Mouse (Mus musculus) intestine, postnatal 0 days (tissue): ENCODE results near the gene AL607142.1. TPM values are rescaled to one million over a fixed set of nuclear protein-coding genes. Genes with fewer than 3 reads are reported as not detected.

Experiments used
- ATAC-seq: fragments of 200-750 bp; cut with Nextera tagmentation; 2 replicates; pipeline ENCODE4 v1.8.0; 2017; ENCODE audit warnings: mild to moderate bottlenecking, moderate TSS enrichment, moderate library complexity
- H3K27ac ChIP-seq: fragments of 300-500 bp; sonication (generic); 2 replicates; pipeline ENCODE4 v1.5.1; 2014; ENCODE audit warnings: mild to moderate bottlenecking, low read depth, low read length, moderate library complexity
- H3K27me3 ChIP-seq: fragments of 300-500 bp; sonication (generic); replicated peaks from 2 replicates; pipeline ENCODE4 v1.6.1; 2014; ENCODE audit warnings: low read length, mixed read lengths; ENCODE audit not compliant: control insufficient read depth, insufficient read depth
- H3K36me3 ChIP-seq: fragments of 300-500 bp; sonication (generic); 2 replicates; pipeline ENCODE4 v1.6.1; 2014; ENCODE audit warnings: mild to moderate bottlenecking, moderate library complexity; ENCODE audit not compliant: control insufficient read depth, insufficient read depth
- H3K4me1 ChIP-seq: fragments of 300-500 bp; sonication (generic); replicated peaks from 2 replicates; pipeline ENCODE4 v1.6.1; 2014; ENCODE audit warnings: antibody characterized with exemption, low read length, mixed read lengths; ENCODE audit not compliant: control insufficient read depth, insufficient read depth
- H3K4me2 ChIP-seq: fragments of 300-500 bp; sonication (generic); replicated peaks from 2 replicates; pipeline ENCODE4 v1.6.1; 2014; ENCODE audit warnings: low read depth, mild to moderate bottlenecking, moderate library complexity
- H3K4me3 ChIP-seq: fragments of 300-500 bp; sonication (generic); 2 replicates; pipeline ENCODE4 v1.5.1; 2014; ENCODE audit warnings: low read depth, low read length
- H3K9ac ChIP-seq: fragments of 300-500 bp; sonication (generic); 2 replicates; pipeline ENCODE4 v1.6.1; 2014; ENCODE audit warnings: mild to moderate bottlenecking, low read depth, low read length
- H3K9me3 ChIP-seq: fragments of 300-500 bp; sonication (generic); 2 replicates; pipeline ENCODE4 v1.6.1; 2016; ENCODE audit warnings: mixed run types; ENCODE audit not compliant: control insufficient read depth
- CTCF ChIP-seq: sonication (generic); IDR thresholded peaks from 2 replicates; pipeline ENCODE4 v1.5.1; 2016; ENCODE audit warnings: low read depth, mild to moderate bottlenecking, control low read depth, antibody characterized with exemption, moderate library complexity
- WGBS: fragments of 180-500 bp; shearing (Covaris S2); extraction: QIAGEN DNeasy Blood & Tissue Kit; methylation state at CpG from one replicate; pipeline ENCODE4 v1.1.7; 2014; 5-methylcytosine and 5-hydroxymethylcytosine counted together
- polyA plus RNA-seq: library from polyadenylated mRNA; unstranded; fragments of >200 nt; fragmentation: Nextera tagmentation; extraction: Ambion mirVana; gene quantifications from 2 replicates; pipeline ENCODE4 v1.2.1, GENCODE M21; 2015

The AL607142.1 gene
- polyA plus RNA-seq, 1 experiment from 2014 or later, result not detected

DNA sequence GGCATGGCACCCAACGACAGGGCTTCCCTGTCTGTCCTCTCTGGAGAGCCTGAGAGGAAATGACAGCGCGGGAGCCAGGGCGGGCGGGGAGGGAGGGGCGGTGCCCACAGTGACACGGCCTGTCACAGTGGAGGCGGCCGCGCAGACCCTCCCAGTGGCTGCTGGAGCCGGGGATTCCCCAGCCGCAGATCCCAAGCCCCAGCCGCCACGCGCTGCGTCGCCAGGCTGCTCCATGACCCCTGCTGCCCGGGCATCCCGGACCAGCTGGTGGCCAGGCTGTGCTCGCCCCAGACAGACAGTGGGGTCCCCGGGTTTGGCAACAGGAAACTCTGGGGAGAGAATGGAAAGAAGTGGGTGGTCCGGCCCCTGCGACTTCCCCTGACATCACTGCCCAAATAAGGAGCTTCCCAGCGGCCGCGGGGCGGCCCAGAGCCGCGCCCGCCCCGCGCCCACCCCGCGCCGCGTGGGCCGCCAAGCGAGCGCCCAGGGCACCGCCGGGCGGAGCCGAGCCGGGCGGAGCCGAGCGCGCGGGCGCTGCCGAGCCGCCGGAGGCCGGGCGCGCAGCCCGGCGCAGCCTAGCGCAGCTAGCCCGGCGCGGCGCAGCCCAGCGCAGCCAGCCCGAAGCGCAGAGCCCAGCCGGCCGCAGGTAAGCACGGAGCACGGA, 32.3 kb upstream of the AL607142.1 start:
- Histone ChIP-seq H3K9me3 (no peaks in the 10 kb centered on the region), H3K27ac (no peak overlapping the region), H3K4me1 (no peaks in the 10 kb centered on the region), H3K36me3 (no peaks in the 10 kb centered on the region), H3K27me3 (peaks cover 29% of the 10 kb centered on the region), H3K4me3 (peak overlapping the region; percentile 41), H3K9ac (no peak overlapping the region), H3K4me2 (peak overlapping the region; percentile 87)
- peak; percentile 56; the same call in 1 of the 2 replicates for ATAC-seq
- WGBS, result under 1% methylated on average over 62 of the region's 70 CpGs
- TF ChIP-seq CTCF, result no peak

GRCm38 (mm10) chr4:120032984-120033355, 31.8 kb upstream of the AL607142.1 start:
- WGBS, result under 1% methylated on average over 34 of the region's 38 CpGs
- ATAC-seq, result peak; percentile 9; the same call in 1 of the 2 replicates
- Histone ChIP-seq H3K4me1 (no peaks in the 10 kb centered on the region), H3K9ac (no peak overlapping the region), H3K27ac (no peak overlapping the region), H3K4me3 (peak overlapping the region; percentile 41), H3K9me3 (no peaks in the 10 kb centered on the region), H3K36me3 (no peaks in the 10 kb centered on the region), H3K27me3 (peaks cover 29% of the 10 kb centered on the region), H3K4me2 (peak overlapping the region; percentile 87)
- TF ChIP-seq CTCF, result no peak

DNA sequence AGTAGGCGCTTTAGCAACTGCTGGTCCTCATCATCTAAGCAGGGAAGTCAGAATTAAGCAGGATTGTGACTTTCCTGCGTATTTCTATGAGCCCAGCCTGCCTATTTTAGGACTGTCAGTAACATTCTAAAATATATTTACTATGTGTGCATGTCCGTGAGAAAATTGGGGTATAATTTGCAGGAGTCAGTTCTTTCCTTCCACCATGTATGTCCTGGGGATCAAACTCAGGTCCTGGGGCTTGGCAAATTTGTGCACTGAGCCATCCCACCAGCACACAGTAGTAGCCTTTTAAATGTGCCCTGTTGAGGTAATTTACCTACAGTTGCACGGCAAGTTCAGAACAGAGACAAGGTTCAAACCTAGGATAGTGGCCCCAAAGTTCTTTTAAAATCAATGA, 28.5 kb upstream of the AL607142.1 start:
- H3K9me3 ChIP-seq, result no peaks in the 10 kb centered on the region
- H3K4me1 ChIP-seq, result no peaks in the 10 kb centered on the region
- WGBS, result 83% methylated on average over 4 of the region's 4 CpGs
- no peak overlapping the region for H3K4me2 ChIP-seq
- no peaks in the 10 kb centered on the region for H3K36me3 ChIP-seq
- H3K27me3 ChIP-seq, result peaks cover 26% of the 10 kb centered on the region
- H3K4me3 ChIP-seq, result no peak overlapping the region
- no peak for ATAC-seq
- H3K27ac ChIP-seq, result no peak overlapping the region
- no peak for TF ChIP-seq CTCF
- H3K9ac ChIP-seq, result no peak overlapping the region

DNA sequence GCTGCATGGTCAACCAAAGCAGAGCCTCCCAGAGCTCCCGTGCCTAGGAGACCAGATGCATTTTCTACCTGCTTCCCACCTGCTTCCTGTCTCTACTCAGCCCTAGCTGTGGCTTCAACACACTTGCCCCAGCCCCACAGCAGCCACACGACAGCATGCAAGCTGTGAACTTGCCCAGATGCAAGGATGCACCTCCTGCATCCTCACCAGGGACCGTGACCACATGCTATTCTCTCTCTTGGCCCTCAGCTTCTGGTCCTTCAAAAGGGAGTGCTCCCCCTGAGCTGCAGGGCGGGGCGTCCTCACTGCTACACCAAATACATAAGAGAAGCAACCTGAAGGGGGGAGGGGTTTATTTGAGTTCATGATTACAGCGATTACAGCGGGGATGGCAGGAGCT, 27.8 kb upstream of the AL607142.1 start:
- no peak for ATAC-seq
- 30% methylated on average over 7 of the region's 7 CpGs for WGBS
- H3K4me1 ChIP-seq, result no peaks in the 10 kb centered on the region

DNA sequence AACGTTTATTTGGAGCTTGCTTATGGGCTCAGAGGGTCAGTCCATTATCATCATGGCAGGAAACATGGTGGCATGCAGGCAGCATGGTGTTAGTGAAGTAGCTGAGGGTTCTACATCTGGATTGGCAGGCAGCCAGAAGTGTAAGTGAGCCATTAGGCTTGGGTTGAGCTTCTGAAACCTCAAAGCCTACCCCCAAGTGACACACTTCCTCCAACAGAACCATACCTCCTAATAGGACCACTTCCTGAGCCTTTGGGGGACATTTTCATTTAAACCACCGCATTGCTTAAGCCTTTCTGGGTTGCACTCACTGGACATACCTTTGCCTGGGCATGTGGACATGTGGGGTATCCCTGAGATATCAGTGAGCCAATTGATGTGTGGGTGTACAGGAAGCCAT, 23.3 kb upstream of the AL607142.1 start:
- Histone ChIP-seq H3K9ac (no peak overlapping the region), H3K4me3 (no peak overlapping the region), H3K27ac (no peak overlapping the region), H3K4me1 (no peaks in the 10 kb centered on the region), H3K4me2 (no peak overlapping the region), H3K36me3 (no peaks in the 10 kb centered on the region), H3K9me3 (no peaks in the 10 kb centered on the region), H3K27me3 (no peaks in the 10 kb centered on the region)
- no peak for ATAC-seq
- no peak for TF ChIP-seq CTCF
- 78% methylated on average over 2 of the region's 2 CpGs for WGBS

More for the DNA sequence above, 27.8 kb upstream of the AL607142.1 start:
- no peak overlapping the region for H3K27ac ChIP-seq
- H3K9me3 ChIP-seq, result no peaks in the 10 kb centered on the region
- no peak overlapping the region for H3K9ac ChIP-seq
- no peak for TF ChIP-seq CTCF
- peaks cover 23% of the 10 kb centered on the region for H3K27me3 ChIP-seq
- no peak overlapping the region for H3K4me3 ChIP-seq
- no peak overlapping the region for H3K4me2 ChIP-seq
- H3K36me3 ChIP-seq, result no peaks in the 10 kb centered on the region

- no peak for TF ChIP-seq CTCF
- Histone ChIP-seq H3K4me3 (no peak overlapping the region), H3K9ac (no peak overlapping the region), H3K27me3 (no peaks in the 10 kb centered on the region), H3K36me3 (no peaks in the 10 kb centered on the region), H3K4me2 (no peak overlapping the region), H3K27ac (no peak overlapping the region), H3K4me1 (no peaks in the 10 kb centered on the region), H3K9me3 (no peaks in the 10 kb centered on the region)
- no peak for ATAC-seq
- WGBS, result 88% methylated on average over 7 of the region's 7 CpGs
These were observed 22.3 kb upstream of the AL607142.1 start for GRCm38 (mm10) chr4:120042480-120042879.
